8 mouse cellular contexts compared by ENCODE assay signal in the genomic region with DNA sequence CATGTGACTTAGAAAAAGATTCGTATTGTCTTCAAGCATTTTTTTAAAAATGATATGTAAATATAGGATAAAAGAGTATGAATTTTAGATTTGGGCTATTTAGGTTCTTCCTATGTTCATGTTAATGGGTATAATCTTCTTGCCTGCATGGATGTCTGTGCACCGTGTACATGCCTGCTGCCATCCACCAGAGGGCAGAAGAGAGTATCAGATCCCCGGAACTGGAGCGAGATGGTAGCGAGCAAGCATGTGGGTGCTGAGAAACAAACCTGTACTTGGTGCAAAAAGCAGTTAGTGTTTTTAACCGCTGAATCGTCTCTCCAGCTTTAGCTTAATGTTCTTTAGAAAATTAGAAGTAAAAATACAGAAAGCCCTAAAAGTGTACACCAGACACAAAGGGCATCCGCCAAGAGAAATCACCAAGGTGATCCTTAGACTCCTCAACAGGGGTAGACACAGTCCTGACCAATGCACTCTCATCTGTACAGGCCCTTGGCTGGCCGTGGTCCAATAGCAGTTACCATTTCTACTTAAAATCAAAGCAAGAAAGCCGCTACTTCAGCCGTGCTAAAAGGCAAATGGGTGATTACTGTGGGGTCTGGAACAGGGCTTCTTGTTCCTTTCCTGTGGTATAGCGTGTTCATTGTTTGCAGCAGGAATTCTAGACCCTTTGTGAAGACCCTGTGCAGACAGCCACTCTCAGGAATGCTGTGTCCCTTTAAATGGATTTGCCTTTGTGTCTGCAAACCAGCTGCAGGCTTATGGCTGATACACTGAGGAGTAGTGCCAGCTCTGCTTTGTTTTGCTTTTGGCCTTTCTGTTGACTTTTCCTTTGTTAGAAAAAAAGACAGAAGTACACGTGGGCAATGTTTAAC.
DNase-seq lines count a peak whose midpoint lies in the region; ATAC-seq and TF ChIP-seq lines count a peak whose summit lies in the region.

No protein-coding gene starts in this region.

- TF ChIP-seq POLR2A in lung, adult 2 months (IDR thresholded peaks at IDR 0.05; ENCODE audit: borderline replicate concordance, extremely low read depth, low read depth, low read length), result no peak

- no peaks in the 10 kb centered on the region for H3K36me3 ChIP-seq in embryonic facial prominence, embryonic 12.5 days

- WGBS in embryonic facial prominence, embryonic 12.5 days, result 53% methylated on average over 13 of the region's 13 CpGs
- WGBS in lung, adult 2 months, result 51% methylated on average over 13 of the region's 13 CpGs

- no peak overlapping the region for H3K9ac ChIP-seq in embryonic facial prominence, embryonic 12.5 days

- H3K4me2 ChIP-seq in embryonic facial prominence, embryonic 12.5 days (replicated peaks), result no peak overlapping the region

- no peaks in the 10 kb centered on the region for H3K9me3 ChIP-seq in embryonic facial prominence, embryonic 12.5 days

- no peak overlapping the region for H3K27ac ChIP-seq in embryonic facial prominence, embryonic 12.5 days

- 0 out of 2 replicates have a peak, but pooled peaks have one; percentile 69 for ATAC-seq in embryonic facial prominence, embryonic 12.5 days (ENCODE audit: insufficient number of reproducible peaks, insufficient read depth, low FRiP score, low TSS enrichment)

- H3K27me3 ChIP-seq in embryonic facial prominence, embryonic 12.5 days, result no peaks in the 10 kb centered on the region

- peak; percentile 26 to 71 for DNase-seq in adrenal gland, adult (ENCODE audit: inconsistent age in 2 of 2, low spot score in 1 of 2)
- DNase-seq in adrenal gland, postnatal 4 days (ENCODE audit: low spot score in 2 of 2), result no peak
- DNase-seq in urinary bladder, postnatal 25 days (ENCODE audit: low spot score), result peak; percentile 26
- DNase-seq in urinary bladder, postnatal 4 days (ENCODE audit: low spot score in 2 of 2), result no peak
- peak; percentile 69 for DNase-seq in induced T-regulatory cell, adult 2 months (ENCODE audit: low read depth)
- peak; percentile 23 for DNase-seq in lung, adult 2 months
- DNase-seq in right cerebral cortex, postnatal 14 days, result peak; percentile 31

- no peak overlapping the region for H3K4me3 ChIP-seq in embryonic facial prominence, embryonic 12.5 days
- no peak overlapping the region for H3K4me3 ChIP-seq in lung, adult 2 months (replicated peaks; ENCODE audit: extremely low read depth, low read depth, low read length)

- TF ChIP-seq CTCF in lung, adult 2 months (IDR thresholded peaks at IDR 0.05; ENCODE audit: insufficient read depth, low read length), result peak; percentile 96

- no peaks in the 10 kb centered on the region for H3K4me1 ChIP-seq in embryonic facial prominence, embryonic 12.5 days
- H3K4me1 ChIP-seq in lung, adult 2 months (ENCODE audit: control insufficient read depth, insufficient read depth, low read length), result no peaks in the 10 kb centered on the region

Comparison
In these comparisons a context has a peak if more than half of its experiments do, and no peak if none do; other contexts are left out.
1. DNase-seq: peak in adrenal gland, adult (2 of 2), urinary bladder, postnatal 25 days (single experiment), induced T-regulatory cell, adult 2 months (single experiment), lung, adult 2 months (single experiment) and right cerebral cortex, postnatal 14 days (single experiment); none in adrenal gland, postnatal 4 days (0 of 2) and urinary bladder, postnatal 4 days (0 of 2).